Mouse (Mus musculus) lung, adult 2 months (tissue): ENCODE data around the gene Epha10. TPM values are rescaled to one million over a fixed set of nuclear protein-coding genes. Genes with fewer than 3 reads are reported as not detected.

Source experiments
- DNase-seq: peaks from one replicate; pipeline ENCODE4 v3.0.0; 2022
- H3K4me1 ChIP-seq: fragments of 200-500 bp; 2 replicates; pipeline ENCODE4 v1.6.1; 2011; ENCODE audit warnings: low read length; ENCODE audit not compliant: control insufficient read depth, insufficient read depth
- H3K4me3 ChIP-seq: fragments of 200-500 bp; replicated peaks from 2 replicates; pipeline ENCODE3; 2011; ENCODE audit warnings: low read depth, mild to moderate bottlenecking, control low read depth, low read length; ENCODE audit errors: extremely low read depth
- CTCF ChIP-seq: fragments of 200-500 bp; IDR thresholded peaks from 2 replicates; pipeline ENCODE4 v1.5.1; 2011; ENCODE audit warnings: mild to moderate bottlenecking, low read length, control low read depth; ENCODE audit not compliant: insufficient read depth
- POLR2A ChIP-seq: fragments of 200-500 bp; IDR thresholded peaks from 2 replicates; pipeline ENCODE4 v1.6.1; 2011; ENCODE audit warnings: low read depth, mild to moderate bottlenecking, control low read depth, low read length, borderline replicate concordance; ENCODE audit errors: extremely low read depth
- WGBS: fragments of 180-500 bp; shearing (Covaris S2); methylation state at CpG from one replicate; pipeline ENCODE4 v1.1.7; 2018; 5-methylcytosine and 5-hydroxymethylcytosine counted together
- polyA plus RNA-seq: library from polyadenylated mRNA; depleted of rRNA; stranded (reverse); fragments of >200 nt; gene quantifications from 2 replicates; pipeline ENCODE4 v1.2.3, GENCODE M21; 2012; rRNA removed

Epha10 gene
- polyA plus RNA-seq, 1 experiment: not detected

DNA sequence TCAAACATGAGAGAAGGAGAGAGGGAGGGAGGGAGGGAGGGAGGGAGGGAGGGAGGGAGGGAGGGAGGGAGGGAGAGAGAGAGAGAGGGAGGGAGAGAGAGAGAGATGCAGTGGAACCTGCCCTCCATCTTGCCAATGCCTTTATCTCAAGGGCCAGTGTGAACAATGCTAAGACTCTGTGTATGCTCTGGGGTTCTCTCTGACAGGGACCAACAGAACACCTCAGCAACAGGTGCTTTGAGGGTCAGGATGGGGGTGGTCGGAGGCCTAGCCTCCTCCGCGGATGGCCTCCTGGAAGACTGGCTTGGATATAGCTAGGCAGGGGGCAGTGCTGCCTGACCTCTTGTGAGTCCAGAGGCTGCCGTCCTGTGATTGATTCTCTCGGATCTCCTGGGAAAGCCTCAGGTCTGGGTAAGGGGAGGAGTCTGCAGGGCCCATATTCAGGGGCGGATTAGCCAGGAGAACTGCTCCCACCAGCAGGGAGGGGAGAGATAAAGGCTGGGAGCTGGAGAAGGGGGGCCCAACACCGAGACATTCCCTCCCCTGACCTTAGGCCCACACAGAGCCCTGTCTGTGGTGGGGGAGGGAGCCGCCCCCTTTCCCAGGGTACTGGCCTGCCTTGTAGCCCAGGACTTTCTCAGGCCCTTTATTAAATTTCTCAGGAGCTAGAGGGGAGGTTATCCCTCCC lies 84.4 kb downstream of the Epha10 start:
- Histone ChIP-seq H3K4me1 (no peaks in the 10 kb centered on the region), H3K4me3 (no peak overlapping the region)
- no peak for DNase-seq
- no peak for TF ChIP-seq CTCF
- TF ChIP-seq POLR2A: no peak
- 33% methylated on average over 8 of the region's 8 CpGs for WGBS

Other genes starting within 250 kb of the Epha10 start
- gene Pou3f1, start 224.1 kb upstream of the Epha10 start, polyA plus RNA-seq: 0.16 and 0.22 TPM in 2 replicates
- gene Utp11, start 187.3 kb upstream of the Epha10 start, polyA plus RNA-seq: 4.4 and 7.2 TPM in 2 replicates
- 15.1 and 36.7 TPM in 2 replicates for gene Fhl3, start 180.2 kb upstream of the Epha10 start, polyA plus RNA-seq
- gene Sf3a3, start 166.1 kb upstream of the Epha10 start, polyA plus RNA-seq: 8.1 and 11.5 TPM in 2 replicates
- 62.1 and 93.3 TPM in 2 replicates for gene Inpp5b, start 139.0 kb upstream of the Epha10 start, polyA plus RNA-seq
- 6.5 and 8.0 TPM in 2 replicates for gene Mtf1, start 78.8 kb upstream of the Epha10 start, polyA plus RNA-seq
- 28.6 and 38.0 TPM in 2 replicates for gene Yrdc, start 30.2 kb upstream of the Epha10 start, polyA plus RNA-seq
- 37.8 and 43.6 TPM in 2 replicates for gene 1110065P20Rik, start 29.7 kb upstream of the Epha10 start, polyA plus RNA-seq
- 0.29 and 0.32 TPM in 2 replicates for gene Maneal, start 18.7 kb upstream of the Epha10 start, polyA plus RNA-seq
- gene 9930104L06Rik, start 56.1 kb downstream of the Epha10 start, polyA plus RNA-seq: 12.3 and 13.7 TPM in 2 replicates
- gene Cdca8, start 58.4 kb downstream of the Epha10 start, polyA plus RNA-seq: 2.4 and 3.8 TPM in 2 replicates
- gene Rspo1, start 105.5 kb downstream of the Epha10 start, polyA plus RNA-seq: 17.3 and 21.4 TPM in 2 replicates
- gene Gnl2, start 135.7 kb downstream of the Epha10 start, polyA plus RNA-seq: 13.7 and 21.5 TPM in 2 replicates
- gene Dnali1, start 184.8 kb downstream of the Epha10 start, polyA plus RNA-seq: 14.9 and 15.8 TPM in 2 replicates
- 7.8 and 8.8 TPM in 2 replicates for gene Snip1, start 185.8 kb downstream of the Epha10 start, polyA plus RNA-seq
- 9.5 and 14.2 TPM in 2 replicates for gene Meaf6, start 204.2 kb downstream of the Epha10 start, polyA plus RNA-seq
- gene Zc3h12a, start 246.9 kb downstream of the Epha10 start, polyA plus RNA-seq: 11.9 and 13.9 TPM in 2 replicates